Mouse (Mus musculus) cerebellum, postnatal 10 days (tissue): ENCODE measurements around the gene Upf1.
A peak's percentile ranks its signal among the peaks of the same experiment; 100 is the strongest.

Experiments
- DNase-seq, 2 experiments: peaks; one replicate each; pipeline ENCODE4 v3.0.0; 2021; ENCODE audit warnings: mixed read lengths in 2 of 2

Gene Upf1

DNA sequence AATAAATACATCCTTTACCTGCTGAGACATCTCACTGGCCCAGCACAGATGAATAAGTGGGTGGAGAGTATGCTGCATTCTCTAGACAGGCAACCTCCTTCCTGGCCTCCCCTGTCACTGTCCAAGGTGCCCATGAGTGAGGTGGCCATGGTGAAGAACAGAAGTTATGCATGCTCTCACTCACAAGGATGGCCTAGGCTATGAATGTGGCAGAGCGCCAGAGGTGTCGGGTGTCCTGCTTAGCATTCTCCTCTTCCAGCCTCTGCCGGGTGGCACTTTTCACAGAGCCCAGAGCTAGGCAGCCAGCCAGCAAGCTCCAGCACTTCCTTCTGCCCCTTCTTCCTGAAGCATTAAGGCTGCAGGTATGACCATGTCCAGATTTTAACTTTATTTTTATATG, 6.3 kb upstream of the Upf1 start:
- peak; percentile 61 to 68 for DNase-seq

DNA sequence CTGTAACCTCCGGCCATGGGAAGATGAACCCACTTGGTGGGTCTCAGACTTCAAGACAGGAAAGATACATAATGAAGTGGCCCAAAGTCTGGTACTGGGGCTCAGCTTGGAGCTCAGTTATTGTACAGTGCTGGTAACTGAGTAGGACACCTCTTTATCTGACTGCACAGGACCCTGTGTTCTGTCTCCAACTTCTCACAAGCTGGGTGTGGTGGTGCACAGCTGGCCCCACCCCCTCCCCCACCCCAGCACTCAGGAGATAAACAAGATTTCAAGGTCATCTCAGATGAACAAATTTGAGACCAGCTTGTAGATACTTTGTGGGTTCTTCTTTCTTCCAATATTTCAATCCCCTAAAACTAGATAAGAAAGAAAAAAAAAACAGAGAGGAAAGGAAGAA, 3.0 kb upstream of the Upf1 start:
- DNase-seq: no peak

DNA sequence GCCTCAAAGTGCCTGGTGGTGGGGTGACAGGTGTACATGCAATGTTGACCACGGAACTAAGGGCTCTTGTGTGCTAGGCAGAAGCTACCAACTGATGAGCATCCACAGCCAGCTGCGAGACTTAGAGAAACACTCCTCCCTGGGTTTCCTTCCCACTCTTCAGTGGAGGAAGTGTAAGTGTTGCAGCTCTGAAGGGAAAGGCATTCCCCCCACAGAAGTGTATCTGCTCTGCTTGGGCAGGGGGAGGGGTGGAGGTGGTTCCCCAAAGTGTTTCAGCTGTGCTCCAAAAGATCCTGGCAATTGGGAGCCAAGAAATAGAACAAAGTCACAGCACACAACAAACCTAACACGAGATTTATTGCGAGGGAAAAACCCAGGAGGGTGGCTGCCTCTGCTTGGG, 926 bp upstream of the Upf1 start:
- no peak for DNase-seq

DNA sequence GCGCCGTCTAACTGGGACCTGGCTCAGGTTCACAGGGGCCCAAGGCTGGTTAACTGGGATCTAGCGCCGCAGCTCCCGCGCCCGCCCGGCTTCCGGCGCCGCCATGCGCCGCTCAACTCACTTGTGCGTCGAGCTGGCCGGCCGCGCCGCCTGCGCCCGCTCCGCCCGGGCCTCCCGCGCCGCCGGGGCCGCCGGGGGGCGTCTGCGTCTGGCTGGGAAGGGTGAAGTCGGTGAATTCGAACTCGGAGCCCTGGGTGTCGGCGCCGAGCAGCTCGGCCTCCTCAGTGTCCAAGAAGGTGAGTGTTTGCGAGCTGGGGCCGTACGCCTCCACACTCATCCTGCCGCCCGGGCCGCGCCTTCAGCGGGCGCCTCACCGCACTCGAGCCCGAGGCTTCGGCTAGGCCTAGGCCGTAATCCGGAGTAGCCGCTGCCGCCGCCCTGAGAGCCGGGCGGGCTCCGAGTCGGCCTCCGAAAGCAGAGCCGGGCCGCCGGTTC, 374 bp downstream of the Upf1 start:
- no peak for DNase-seq

DNA sequence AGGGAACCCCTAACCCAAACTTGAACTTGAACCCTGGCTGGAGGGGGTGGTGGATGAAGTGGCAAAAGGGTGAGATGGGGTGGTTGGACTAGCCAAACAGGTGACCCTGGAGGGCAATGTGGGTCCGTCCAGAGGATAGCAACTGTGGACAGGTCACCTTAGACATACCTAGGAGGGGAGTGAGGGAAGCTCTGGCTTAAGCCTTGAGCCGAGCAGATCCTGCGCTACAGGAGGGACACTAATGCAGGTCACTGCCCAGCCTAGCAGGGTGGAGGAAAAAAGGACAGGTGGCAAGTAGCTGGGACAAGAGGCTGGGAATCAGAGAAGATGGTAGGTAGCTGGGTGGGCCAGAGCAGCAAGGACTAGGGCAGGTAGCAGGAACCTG, 1.1 kb downstream of the Upf1 start:
- peak; percentile 38 to 50 for DNase-seq

DNA sequence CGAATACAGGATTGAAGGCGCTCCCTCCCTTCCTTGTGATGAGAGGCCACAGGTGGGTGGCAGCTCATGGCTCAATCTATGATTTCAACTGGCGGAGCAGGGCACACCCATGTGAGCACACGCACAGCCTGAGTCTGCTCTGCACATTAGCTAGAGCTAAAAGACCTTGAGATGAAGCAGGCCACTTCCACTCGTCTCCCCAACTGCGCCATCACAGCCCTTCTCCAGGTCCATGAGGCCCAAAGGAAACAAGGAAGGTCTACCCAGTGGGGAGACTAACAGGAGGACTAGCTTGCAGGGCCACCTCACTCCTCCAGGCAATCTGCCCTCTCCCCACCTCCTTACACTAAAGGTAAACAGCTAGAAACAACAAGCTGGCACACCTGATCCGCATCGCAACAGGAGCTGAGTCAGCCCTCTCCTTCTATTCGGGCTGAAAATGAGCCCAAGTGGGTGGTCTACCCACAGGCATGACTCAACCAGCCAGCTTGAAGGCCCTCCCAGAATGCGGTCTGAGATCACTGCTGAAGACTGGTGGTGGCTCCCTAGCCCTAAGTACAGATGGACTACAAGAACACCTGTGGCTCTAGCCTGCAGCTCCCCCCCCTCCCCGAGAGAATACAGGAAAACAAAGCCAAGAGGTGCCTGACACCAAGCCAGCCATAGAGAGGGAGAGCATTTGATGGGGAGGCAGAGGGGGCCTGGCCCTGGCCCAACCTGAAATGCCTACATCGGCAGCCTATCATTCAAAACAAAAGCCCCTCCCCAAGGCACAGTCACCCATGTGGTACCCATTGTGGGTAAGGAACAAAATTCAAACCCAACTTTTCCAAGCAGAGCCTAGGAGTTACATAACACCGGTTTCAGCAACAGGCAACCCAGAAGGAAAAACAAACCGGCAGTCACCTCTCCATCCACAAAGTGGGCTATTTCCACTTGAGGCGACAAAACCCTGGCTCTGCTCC, 1.8 kb downstream of the Upf1 start:
- DNase-seq: peak; percentile 51

DNA sequence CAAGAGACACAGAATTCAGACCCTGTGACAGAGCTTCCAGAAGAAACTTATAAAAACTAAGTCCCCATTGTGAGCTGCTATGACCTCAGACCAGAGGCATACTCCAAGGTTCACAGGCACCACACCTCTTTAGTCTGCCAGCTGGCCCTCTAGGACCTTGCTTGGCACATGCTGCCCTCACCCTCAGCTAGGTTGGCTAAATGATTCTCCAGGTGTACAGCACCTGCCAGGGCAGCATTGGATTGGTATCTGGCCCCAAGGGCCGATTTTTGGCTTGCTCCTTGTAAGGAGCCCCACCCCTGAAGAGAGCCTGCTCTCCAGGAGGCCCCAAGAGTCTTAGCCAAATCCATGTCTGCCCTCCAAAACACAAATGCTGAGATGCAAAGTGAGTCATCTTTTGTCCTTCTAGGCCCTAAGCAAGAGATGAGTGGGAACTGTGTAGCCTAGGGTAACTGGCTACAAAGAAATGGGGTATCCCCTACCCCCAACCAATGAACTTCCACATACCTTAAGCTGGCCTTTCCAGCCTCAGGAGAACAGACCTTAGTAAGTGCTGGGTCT, 5.1 kb downstream of the Upf1 start:
- no peak for DNase-seq

DNA sequence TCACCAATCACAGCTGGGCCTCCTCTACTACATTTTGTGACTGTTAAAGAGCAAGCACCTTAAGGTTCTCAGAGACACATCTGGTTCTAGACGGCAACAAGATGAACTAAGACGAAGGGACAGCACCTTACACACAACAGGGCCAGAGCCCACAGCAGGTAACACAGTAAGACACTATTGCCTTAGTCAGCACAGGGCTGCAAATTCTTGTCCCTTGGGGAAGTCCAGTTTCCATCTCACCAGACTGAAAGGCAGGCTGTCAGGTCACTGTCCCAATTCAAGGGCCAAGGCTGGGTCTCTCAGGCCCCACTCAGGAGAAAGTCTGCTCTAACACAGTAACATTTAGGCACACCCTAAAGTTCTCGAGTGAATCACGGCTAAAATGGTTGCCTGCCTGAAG, 5.6 kb downstream of the Upf1 start:
- DNase-seq: no peak

DNA sequence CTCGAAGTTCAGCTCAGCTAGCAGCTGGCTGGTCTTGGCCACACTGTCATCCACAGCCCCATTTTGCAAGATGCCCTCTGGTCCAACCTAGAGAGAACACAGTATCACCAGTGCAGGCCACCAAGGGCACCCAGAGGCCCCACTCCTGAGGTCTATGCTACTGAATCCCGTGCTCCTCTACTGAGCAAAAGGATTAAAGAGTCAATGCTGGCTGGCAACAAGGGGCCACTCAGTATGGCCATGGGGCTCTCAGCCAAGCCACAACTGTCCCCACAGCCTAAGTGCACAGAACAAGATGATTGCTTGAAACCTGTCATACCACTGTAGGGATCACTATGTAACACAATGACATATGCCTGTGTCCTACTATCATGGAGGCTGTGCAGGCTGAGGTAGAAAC, 8.8 kb downstream of the Upf1 start:
- DNase-seq: no peak

DNA sequence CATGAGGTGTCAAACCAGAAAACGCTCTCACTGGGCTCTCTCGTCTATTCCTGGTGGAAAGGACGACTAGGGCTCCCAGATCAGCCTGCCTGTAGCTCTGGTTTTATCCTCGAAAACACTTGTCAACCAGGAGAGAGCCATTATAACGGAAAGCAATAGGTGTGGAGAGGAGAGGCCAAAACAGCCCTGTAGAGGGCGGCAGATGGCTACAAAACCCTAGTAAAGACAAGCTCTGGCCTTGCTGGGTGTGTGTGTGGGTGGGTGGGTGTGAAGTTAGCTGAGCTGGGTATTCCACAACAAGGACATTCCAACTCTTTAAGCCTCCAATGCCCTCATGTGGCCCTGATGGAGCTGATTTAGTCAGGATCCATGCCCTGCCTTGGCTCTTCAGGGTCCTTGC, 9.4 kb downstream of the Upf1 start:
- peak; percentile 78 to 79 for DNase-seq

DNA sequence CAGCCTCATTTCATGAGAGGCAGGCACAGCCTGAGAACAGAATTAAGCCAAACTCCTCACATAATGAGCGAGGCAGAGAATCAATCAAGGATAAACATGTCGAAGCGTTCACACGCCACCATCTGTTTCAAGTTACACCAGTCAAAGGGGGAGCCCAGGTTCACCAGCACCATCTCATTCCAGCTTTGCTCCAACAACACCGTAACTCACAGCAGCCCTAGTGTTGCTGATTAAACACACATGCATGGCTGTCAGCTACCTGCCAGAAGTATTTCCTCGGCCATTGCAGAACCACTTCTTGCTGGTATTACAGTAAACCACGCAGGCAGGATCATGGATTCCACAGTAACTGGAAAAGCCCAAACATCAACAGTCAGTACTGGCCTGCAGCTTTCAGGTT, 10.0 kb downstream of the Upf1 start:
- DNase-seq: no peak

DNA sequence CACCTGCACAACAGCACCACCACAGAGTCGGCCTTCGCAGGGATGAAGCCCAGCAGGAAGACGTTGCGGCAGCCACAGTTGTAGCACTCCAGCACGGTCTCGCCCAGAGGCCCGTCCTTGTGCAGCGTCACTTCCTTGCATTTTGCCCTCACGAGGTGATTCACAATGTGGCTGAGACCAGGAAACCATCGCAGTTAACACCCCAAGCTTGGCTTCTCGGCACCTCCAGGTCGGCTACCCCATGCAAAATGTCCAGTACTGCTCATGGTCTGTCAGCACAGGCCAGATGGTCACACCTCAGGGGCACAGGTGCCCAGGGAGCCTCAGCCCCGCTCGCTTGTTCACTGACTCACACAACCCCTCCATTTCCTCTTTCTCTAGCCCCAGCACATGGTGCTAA, 11.1 kb downstream of the Upf1 start:
- no peak for DNase-seq

DNA sequence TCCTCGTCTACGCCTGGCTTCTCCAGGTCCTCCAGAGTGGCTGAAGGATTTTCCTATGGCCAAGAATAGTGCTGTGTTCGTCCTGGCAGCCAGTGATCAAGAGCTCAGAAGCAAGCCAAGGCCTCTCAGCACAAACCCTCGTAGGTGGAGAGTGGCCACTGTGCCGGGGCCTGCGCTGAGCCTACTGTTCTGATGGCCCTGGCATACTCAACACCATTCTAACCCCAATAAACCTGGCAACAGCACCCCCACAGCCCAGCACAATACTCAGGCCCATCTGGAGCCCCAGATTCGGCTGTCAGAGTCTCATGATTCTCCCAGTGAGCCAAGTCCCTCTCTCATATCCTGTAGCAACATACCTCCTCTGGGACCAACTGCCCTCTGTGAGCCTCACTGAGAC, 12.4 kb downstream of the Upf1 start:
- DNase-seq: no peak

DNA sequence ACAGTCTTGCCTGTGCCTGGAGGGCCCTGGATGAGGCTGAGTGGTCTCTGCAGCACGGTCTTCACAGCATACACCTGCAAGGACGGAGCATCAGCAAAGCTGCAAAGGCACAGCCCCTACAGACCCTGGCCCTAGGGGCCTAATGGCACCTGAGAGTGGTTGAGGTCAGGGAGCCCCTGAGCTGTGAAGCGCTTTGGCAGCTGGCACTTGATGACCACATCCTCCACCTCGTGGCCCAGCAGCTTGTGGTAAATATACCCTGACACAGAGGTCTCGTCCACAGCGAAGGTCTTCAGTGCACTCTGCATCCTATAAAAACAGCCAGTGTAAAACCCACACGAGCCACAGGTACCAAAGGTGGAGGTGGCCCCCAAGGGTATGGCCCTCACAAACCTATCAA, 14.1 kb downstream of the Upf1 start:
- DNase-seq: no peak

DNA sequence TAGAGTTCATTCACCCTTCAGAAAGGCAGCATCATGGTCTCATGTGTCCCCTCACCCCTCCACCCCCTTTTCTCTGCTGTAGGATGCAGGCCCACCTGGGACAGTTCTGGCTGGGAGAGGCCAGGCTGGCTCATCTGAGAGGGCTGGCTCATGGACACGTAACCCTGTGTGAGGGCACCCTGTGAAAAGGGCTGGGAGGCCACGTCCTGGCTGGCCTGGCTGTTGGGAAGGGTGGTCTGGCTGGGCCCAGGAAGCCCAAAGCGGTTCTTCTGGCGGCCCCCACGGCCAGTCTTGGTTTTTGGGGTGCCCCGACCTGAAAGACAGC, 20.2 kb downstream of the Upf1 start:
- no peak for DNase-seq

DNA sequence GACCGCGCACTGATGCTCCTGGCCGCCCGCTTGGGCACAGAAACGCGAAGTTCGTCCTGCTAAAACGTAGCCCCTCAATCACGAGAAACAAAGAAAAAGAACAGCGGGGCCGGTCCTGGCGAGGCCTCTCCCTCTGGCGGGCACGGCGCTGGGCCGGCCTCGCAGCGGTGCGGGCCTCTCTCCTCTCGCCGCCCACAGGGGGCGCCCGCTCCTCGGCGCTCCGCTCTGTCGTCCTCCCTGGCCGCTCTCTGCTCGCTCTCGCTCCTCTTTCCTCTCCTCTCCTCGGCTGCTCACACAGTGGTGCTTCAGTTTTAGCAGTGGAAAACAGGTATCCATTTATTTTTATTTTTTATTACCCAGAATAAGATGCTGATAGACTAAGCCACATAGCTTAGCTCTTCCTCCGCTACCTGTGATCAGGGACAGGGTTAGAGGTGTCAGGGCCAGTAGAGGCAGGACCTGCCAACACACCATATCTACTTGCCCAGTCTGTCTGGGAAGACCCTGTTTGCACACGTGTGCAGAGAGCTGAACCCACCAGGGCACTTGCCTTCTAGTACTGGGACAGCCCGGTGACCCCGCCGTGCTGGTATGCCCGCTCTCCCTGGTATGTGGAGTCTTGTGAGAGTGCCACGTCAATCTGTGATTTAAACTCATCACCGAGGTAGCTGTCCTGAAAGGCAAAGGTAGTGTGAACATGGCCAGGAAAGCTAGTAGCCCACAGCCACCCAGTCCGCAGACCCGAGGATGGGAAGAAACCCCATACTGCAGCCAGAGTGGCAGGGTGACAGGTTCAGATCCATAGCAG, 20.8 kb downstream of the Upf1 start:
- peak; percentile 92 to 93 for DNase-seq

DNA sequence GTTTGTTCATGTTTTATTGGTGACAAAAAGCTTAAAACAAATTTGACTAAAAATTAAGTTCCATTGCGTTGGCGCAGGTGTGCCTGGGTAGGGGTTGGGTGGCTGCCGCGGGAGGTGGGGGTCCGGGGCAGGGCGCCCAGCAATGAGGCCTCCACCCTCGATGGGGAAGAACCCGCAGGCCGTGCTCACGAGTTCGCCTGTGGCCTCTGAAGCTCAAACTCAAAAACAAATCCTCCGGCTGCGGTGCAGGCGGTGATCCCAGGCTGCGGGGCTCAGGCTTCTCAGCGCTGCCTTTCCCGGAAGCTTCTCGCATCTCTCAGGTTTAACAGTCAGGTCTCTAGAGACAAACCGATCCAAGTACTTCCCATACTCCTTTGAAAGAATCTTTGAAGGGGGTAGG, 21.6 kb downstream of the Upf1 start:
- peak in 1 of 2 experiments; percentile 45 for DNase-seq

DNA sequence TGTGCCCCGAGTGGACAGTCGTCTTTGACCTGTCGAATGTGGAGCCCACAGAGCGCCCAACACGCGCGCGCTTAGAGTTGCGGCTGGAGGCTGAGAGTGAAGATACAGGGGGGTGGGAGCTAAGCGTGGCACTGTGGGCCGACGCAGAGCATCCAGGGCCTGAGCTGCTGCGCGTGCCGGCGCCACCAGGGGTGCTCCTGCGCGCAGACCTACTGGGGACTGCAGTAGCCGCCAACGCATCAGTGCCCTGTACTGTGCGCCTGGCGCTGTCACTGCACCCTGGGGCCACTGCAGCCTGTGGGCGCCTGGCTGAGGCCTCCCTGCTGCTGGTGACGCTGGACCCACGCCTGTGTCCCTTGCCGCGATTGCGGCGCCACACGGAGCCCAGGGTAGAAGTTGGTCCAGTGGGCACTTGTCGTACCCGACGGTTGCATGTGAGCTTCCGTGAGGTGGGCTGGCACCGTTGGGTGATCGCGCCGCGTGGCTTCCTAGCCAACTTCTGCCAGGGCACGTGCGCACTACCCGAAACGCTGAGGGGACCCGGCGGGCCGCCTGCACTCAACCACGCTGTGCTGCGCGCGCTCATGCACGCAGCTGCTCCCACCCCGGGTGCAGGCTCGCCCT, 22.2 kb downstream of the Upf1 start:
- peak; percentile 75 to 77 for DNase-seq

DNA sequence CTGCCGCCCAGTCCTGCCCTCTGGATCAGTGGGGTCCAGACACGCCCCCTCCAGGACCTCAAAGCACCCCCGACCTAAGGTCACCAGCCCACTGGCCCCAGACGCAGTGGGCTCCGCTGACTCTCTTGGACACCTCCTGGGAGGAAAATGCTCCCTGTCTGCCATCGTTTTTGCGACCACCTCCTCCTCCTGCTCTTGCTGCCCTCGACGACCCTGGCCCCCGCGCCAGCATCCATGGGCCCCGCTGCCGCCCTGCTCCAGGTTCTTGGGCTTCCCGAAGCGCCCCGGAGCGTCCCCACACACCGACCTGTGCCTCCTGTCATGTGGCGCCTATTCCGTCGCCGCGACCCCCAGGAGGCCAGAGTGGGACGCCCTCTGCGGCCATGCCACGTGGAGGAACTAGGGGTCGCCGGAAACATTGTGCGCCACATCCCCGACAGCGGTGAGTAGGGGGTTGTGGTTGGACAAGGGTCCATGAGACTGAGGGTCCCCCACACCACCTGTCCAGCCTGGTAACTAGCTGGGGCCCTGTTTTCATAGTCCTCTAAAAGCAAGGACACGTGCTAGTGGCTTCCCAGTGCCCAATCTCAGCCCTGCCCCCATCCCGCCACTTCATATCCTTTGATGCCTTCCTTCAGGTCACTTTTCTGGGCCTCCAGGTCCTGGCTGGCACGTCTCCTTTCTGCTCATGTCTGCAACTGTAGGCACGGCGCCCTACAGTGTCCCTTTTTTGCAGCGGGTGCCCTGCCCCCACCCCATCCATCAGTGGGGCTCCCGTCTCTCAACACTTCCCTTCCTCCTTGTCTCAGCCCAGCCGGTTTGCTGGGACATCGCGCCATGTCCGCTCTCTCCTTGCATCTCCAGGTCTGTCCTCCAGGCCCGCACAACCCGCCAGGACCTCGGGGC, 23.0 kb downstream of the Upf1 start:
- peak in 1 of 2 experiments; percentile 34 for DNase-seq

DNA sequence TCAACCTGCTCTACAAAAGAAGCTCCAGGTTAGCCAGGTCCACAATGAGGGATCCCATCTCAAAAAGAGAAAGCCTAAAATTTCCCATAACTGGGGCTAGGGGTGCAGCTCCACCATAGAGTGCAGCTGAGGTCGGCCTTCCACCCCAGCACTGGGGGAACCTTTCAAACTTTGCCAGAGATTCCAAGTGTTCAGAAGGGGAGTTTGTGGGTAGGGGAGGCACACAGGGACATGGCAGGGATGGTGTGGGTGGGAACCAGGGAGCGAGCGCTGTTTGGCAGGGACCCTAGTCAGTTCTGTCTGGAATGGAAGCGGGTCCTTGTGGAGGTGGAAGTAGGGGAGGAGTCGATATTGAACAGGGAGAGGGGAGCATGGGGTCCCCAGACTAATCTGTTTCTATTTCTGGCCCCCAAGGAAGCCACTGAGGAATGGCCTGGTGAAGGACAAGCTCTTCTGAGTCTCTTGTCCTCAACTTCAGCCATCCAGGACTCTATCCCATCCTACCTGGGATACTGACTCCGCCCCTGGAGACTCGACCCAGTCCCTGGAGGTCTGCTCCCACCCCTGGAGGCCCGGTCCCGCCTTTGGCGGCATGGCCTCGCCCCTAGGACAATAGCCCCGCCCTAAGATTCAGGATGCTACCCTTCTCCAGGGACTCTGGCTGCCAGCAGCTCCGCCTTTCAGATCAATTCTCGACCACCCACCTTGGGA, 23.8 kb downstream of the Upf1 start, which contains the start of gene Gdf1:
Gdf1 (plus strand) TSS at position 694 of the 711 bp plus-strand sequence.
- DNase-seq: peak in 1 of 2 experiments; percentile 32

DNA sequence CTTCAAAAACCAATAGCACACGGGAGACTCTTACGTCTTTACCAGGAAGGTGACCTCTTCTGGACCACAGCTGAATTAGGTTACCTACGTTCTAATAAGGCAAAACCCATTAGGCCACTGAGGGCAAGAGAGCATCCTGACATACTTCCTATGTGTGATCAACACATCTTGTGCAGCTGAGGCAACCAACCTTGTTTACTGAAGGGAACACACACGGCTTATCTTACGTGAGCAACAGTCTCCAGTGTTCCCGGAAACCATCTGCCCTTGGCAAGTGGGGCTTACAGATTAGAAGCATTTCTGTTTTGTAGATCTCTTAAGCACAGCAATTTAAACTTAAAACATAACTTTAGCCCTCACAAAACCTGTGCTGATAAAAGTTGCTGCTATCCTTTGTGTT, 25.6 kb downstream of the Upf1 start:
- no peak for DNase-seq
